Comparison of ENCODE assay signal across 10 mouse cellular contexts in genomic region chr3:145986317-145987001, GRCm38 (mm10). TPM values are rescaled to one million over a fixed set of nuclear protein-coding genes. Genes with fewer than 3 reads are reported as not detected.
DNase-seq lines count a peak whose midpoint lies in the region; ATAC-seq and TF ChIP-seq lines count a peak whose summit lies in the region.
"Had no signal": no experiment of that assay in that cellular context is flagged by ENCODE, and none has a peak within 500 bp of the region (broad histone marks: within the 10 kb centered on the region; RNA-seq: fewer than 3 reads in every experiment).

No protein-coding gene starts in this region.

- ATAC-seq in forebrain, postnatal 0 days: no peak
- ATAC-seq in hindbrain, embryonic 15.5 days (ENCODE audit: low FRiP score, low read depth): no peak
- no peak for ATAC-seq in hindbrain, postnatal 0 days
- ATAC-seq in intestine, embryonic 15.5 days: no peak

- no peak for TF ChIP-seq POLR2A in ES-Bruce4 (IDR thresholded peaks at IDR 0.05; ENCODE audit: insufficient read depth, low read length)

- H3K4me2 ChIP-seq in forebrain, postnatal 0 days (ENCODE audit: low read depth): no peak overlapping the region
- peak overlapping the region; percentile 63; the same call in 1 of the 2 replicates for H3K4me2 ChIP-seq in hindbrain, embryonic 15.5 days
- no peak overlapping the region for H3K4me2 ChIP-seq in hindbrain, postnatal 0 days (ENCODE audit: low read depth, low read length)
- H3K4me2 ChIP-seq in intestine, embryonic 15.5 days (replicated peaks): peak overlapping the region; percentile 73; the same call in 1 of the 2 replicates

- H3K4me3 ChIP-seq in forebrain, embryonic 10.5 days: peak overlapping the region; percentile 79; the same call in 1 of the 2 replicates
- no peak overlapping the region for H3K4me3 ChIP-seq in forebrain, postnatal 0 days (ENCODE audit: low read depth, low read length)
- no peak overlapping the region for H3K4me3 ChIP-seq in hindbrain, embryonic 15.5 days
- H3K4me3 ChIP-seq in hindbrain, postnatal 0 days (ENCODE audit: low read length): no peak overlapping the region
- peak overlapping the region; percentile 32 for H3K4me3 ChIP-seq in ES-Bruce4 (ENCODE audit: low read depth, low read length)
- no peak overlapping the region for H3K4me3 ChIP-seq in intestine, embryonic 15.5 days (replicated peaks)

- WGBS in forebrain, embryonic 10.5 days: 46% methylated on average over 6 of the region's 6 CpGs
- 49% methylated on average over 6 of the region's 6 CpGs for WGBS in forebrain, postnatal 0 days
- 60% methylated on average over 6 of the region's 6 CpGs for WGBS in hindbrain, embryonic 15.5 days
- 52% methylated on average over 6 of the region's 6 CpGs for WGBS in hindbrain, postnatal 0 days
- WGBS in intestine, embryonic 15.5 days: 62% methylated on average over 6 of the region's 6 CpGs

- H3K9me3 ChIP-seq in forebrain, embryonic 10.5 days: no peaks in the 10 kb centered on the region
- no peaks in the 10 kb centered on the region for H3K9me3 ChIP-seq in forebrain, postnatal 0 days (ENCODE audit: low read length)
- H3K9me3 ChIP-seq in hindbrain, embryonic 15.5 days: no peaks in the 10 kb centered on the region
- H3K9me3 ChIP-seq in hindbrain, postnatal 0 days (ENCODE audit: low read length): no peaks in the 10 kb centered on the region
- no peaks in the 10 kb centered on the region for H3K9me3 ChIP-seq in ES-Bruce4 (replicated peaks; ENCODE audit: control insufficient read depth, insufficient read depth, low read length, poor library complexity, severe bottlenecking)
- H3K9me3 ChIP-seq in intestine, embryonic 15.5 days: no peaks in the 10 kb centered on the region
- H3K9me3 ChIP-seq: liver, embryonic 13.5 days had no signal

- no peak overlapping the region for H3K9ac ChIP-seq in forebrain, postnatal 0 days
- H3K9ac ChIP-seq in hindbrain, embryonic 15.5 days: no peak overlapping the region
- no peak overlapping the region for H3K9ac ChIP-seq in hindbrain, postnatal 0 days (replicated peaks; ENCODE audit: low read length)
- peak overlapping the region; percentile 96; the same call in 1 of the 2 replicates for H3K9ac ChIP-seq in ES-Bruce4 (ENCODE audit: low read depth, poor library complexity, severe bottlenecking)
- no peak overlapping the region for H3K9ac ChIP-seq in intestine, embryonic 15.5 days

- H3K27ac ChIP-seq in forebrain, embryonic 10.5 days: no peak overlapping the region
- no peak overlapping the region for H3K27ac ChIP-seq in forebrain, postnatal 0 days (ENCODE audit: low read depth, low read length)
- no peak overlapping the region for H3K27ac ChIP-seq in hindbrain, embryonic 15.5 days (replicated peaks)
- no peak overlapping the region for H3K27ac ChIP-seq in hindbrain, postnatal 0 days
- peak overlapping the region; percentile 53 for H3K27ac ChIP-seq in ES-Bruce4 (ENCODE audit: insufficient read depth, low read length)
- H3K27ac ChIP-seq in intestine, embryonic 15.5 days: 0 out of 2 replicates have a peak overlapping the region, but pooled peaks have one; percentile 6
- H3K27ac ChIP-seq: liver, embryonic 13.5 days had no signal

- no peak for DNase-seq in forebrain, embryonic 10.5 days (ENCODE audit: extremely low spot score, low spot score)
- no peak for DNase-seq in forebrain, postnatal 0 days
- no peak for DNase-seq in hindbrain, postnatal 0 days (ENCODE audit: low spot score)
- DNase-seq in layer of hippocampus, postnatal 10 days (ENCODE audit: low spot score in 2 of 2): no peak
- no peak for DNase-seq in frontal cortex, postnatal 36 days (ENCODE audit: low spot score in 2 of 2)
- DNase-seq: cerebellum, adult 9-11 months; liver, embryonic 13.5 days had no signal

- H3K36me3 ChIP-seq in forebrain, embryonic 10.5 days (replicated peaks): peaks cover 4% of the 10 kb centered on the region; the same call in 1 of the 2 replicates
- no peaks in the 10 kb centered on the region for H3K36me3 ChIP-seq in forebrain, postnatal 0 days (ENCODE audit: insufficient read depth)
- no peaks in the 10 kb centered on the region for H3K36me3 ChIP-seq in hindbrain, embryonic 15.5 days
- no peaks in the 10 kb centered on the region for H3K36me3 ChIP-seq in hindbrain, postnatal 0 days (ENCODE audit: insufficient read depth, low read length)
- H3K36me3 ChIP-seq in ES-Bruce4 (ENCODE audit: control insufficient read depth, insufficient read depth, low read length, poor library complexity, severe bottlenecking): peaks cover 3% of the 10 kb centered on the region; the same call in 1 of the 2 replicates
- no peaks in the 10 kb centered on the region for H3K36me3 ChIP-seq in intestine, embryonic 15.5 days
- H3K36me3 ChIP-seq: liver, embryonic 13.5 days had no signal

- H3K27me3 ChIP-seq in forebrain, embryonic 10.5 days (ENCODE audit: poor library complexity, severe bottlenecking): peaks cover 29% of the 10 kb centered on the region
- H3K27me3 ChIP-seq in forebrain, postnatal 0 days (ENCODE audit: insufficient read depth, low read length): peaks cover 5% of the 10 kb centered on the region; the same call in 1 of the 2 replicates
- peaks cover 18% of the 10 kb centered on the region for H3K27me3 ChIP-seq in hindbrain, embryonic 15.5 days
- H3K27me3 ChIP-seq in hindbrain, postnatal 0 days (ENCODE audit: insufficient read depth, low read length): 0 out of 2 replicates have a peak, but pooled peaks cover 4% of the 10 kb centered on the region
- no peaks in the 10 kb centered on the region for H3K27me3 ChIP-seq in ES-Bruce4 (ENCODE audit: control insufficient read depth, insufficient read depth, low read length, poor library complexity, severe bottlenecking)
- H3K27me3 ChIP-seq in intestine, embryonic 15.5 days (replicated peaks): no peaks in the 10 kb centered on the region

- no peak for TF ChIP-seq CTCF in forebrain, postnatal 0 days (IDR thresholded peaks at IDR 0.05; ENCODE audit: low read depth)
- no peak for TF ChIP-seq CTCF in hindbrain, postnatal 0 days (IDR thresholded peaks at IDR 0.05; ENCODE audit: low read depth)
- no peak for TF ChIP-seq CTCF in ES-Bruce4 (IDR thresholded peaks at IDR 0.05; ENCODE audit: low read depth, low read length)

- H3K4me1 ChIP-seq in forebrain, embryonic 10.5 days: peaks cover 49% of the 10 kb centered on the region
- H3K4me1 ChIP-seq in forebrain, postnatal 0 days (ENCODE audit: insufficient read depth): peaks cover 15% of the 10 kb centered on the region
- peaks cover 21% of the 10 kb centered on the region for H3K4me1 ChIP-seq in hindbrain, embryonic 15.5 days (replicated peaks)
- no peaks in the 10 kb centered on the region for H3K4me1 ChIP-seq in hindbrain, postnatal 0 days (ENCODE audit: insufficient read depth, low read length)
- H3K4me1 ChIP-seq in ES-Bruce4 (ENCODE audit: control insufficient read depth, insufficient read depth, low read length): peaks cover 6% of the 10 kb centered on the region
- no peaks in the 10 kb centered on the region for H3K4me1 ChIP-seq in intestine, embryonic 15.5 days (replicated peaks)

- 0 out of 2 replicates have a peak, but pooled peaks have one; percentile 51 for TF ChIP-seq EP300 in ES-Bruce4 (IDR thresholded peaks at IDR 0.05; ENCODE audit: insufficient read depth, low read depth, low read length)

RNA-seq across cellular contexts. Expression of gene Syde2, which starts 1.2 kb away (rescaled TPM):
- 1.2 and 1.5 TPM in 2 replicates for polyA plus RNA-seq in forebrain, embryonic 10.5 days (2016; fragmentation: Nextera tagmentation; extraction: Ambion mirVana)
- total RNA-seq in forebrain, postnatal 0 days (2014; rRNA removed): 5.1 and 5.7 TPM in 2 replicates
- polyA plus RNA-seq in forebrain, postnatal 0 days (2015; fragmentation: Nextera tagmentation; extraction: Ambion mirVana): 0.34 and 0.45 TPM in 2 replicates
- polyA plus RNA-seq in hindbrain, embryonic 15.5 days (2015; fragmentation: Nextera tagmentation; extraction: Ambion mirVana): 0.34 and 0.54 TPM in 2 replicates
- total RNA-seq in hindbrain, postnatal 0 days (2014; rRNA removed): 4.7 and 5.1 TPM in 2 replicates
- 0.47 and 0.61 TPM in 2 replicates for polyA plus RNA-seq in hindbrain, postnatal 0 days (2015; fragmentation: Nextera tagmentation; extraction: Ambion mirVana)
- 22.4 and 23.0 TPM in 2 replicates for polyA plus RNA-seq in ES-Bruce4 (2011; ENCODE audit: insufficient read depth, insufficient read length, low read depth, missing spikeins)
- 1.9 and 2.4 TPM in 2 replicates for polyA plus RNA-seq in intestine, embryonic 15.5 days (2015; fragmentation: Nextera tagmentation; extraction: Ambion mirVana)
- 1 to 10 TPM; 3.5 to 3.7 TPM for total RNA-seq in layer of hippocampus, postnatal 10 days (2021)

RNA-seq across cellular contexts. Expression of gene 2410004B18Rik, which starts 48.6 kb away (rescaled TPM):
- 49.0 and 51.5 TPM in 2 replicates for polyA plus RNA-seq in forebrain, embryonic 10.5 days (2016; fragmentation: Nextera tagmentation; extraction: Ambion mirVana)
- 57.5 and 71.2 TPM in 2 replicates for total RNA-seq in forebrain, postnatal 0 days (2014; rRNA removed)
- polyA plus RNA-seq in forebrain, postnatal 0 days (2015; fragmentation: Nextera tagmentation; extraction: Ambion mirVana): 96.4 and 97.3 TPM in 2 replicates
- polyA plus RNA-seq in hindbrain, embryonic 15.5 days (2015; fragmentation: Nextera tagmentation; extraction: Ambion mirVana): 81.0 and 84.4 TPM in 2 replicates
- 30.8 and 33.3 TPM in 2 replicates for total RNA-seq in hindbrain, postnatal 0 days (2014; rRNA removed)
- polyA plus RNA-seq in hindbrain, postnatal 0 days (2015; fragmentation: Nextera tagmentation; extraction: Ambion mirVana): 69.5 and 75.0 TPM in 2 replicates
- 17.1 and 30.1 TPM in 2 replicates for polyA plus RNA-seq in ES-Bruce4 (2011; ENCODE audit: insufficient read depth, insufficient read length, low read depth, missing spikeins)
- polyA plus RNA-seq in intestine, embryonic 15.5 days (2015; fragmentation: Nextera tagmentation; extraction: Ambion mirVana): 48.9 and 55.7 TPM in 2 replicates
- total RNA-seq in layer of hippocampus, postnatal 10 days (2021): 10 to 100 TPM; 35.8 to 44.8 TPM

Comparison
In these comparisons a context has a peak if more than half of its experiments do, and no peak if none do; other contexts are left out.
1. H3K4me3 ChIP-seq: peak in forebrain, embryonic 10.5 days (single experiment) and ES-Bruce4 (single experiment); none in forebrain, postnatal 0 days (single experiment), hindbrain, embryonic 15.5 days (single experiment), hindbrain, postnatal 0 days (single experiment) and intestine, embryonic 15.5 days (single experiment).
2. H3K4me2 ChIP-seq: peak in hindbrain, embryonic 15.5 days (single experiment) and intestine, embryonic 15.5 days (single experiment); none in forebrain, postnatal 0 days (single experiment) and hindbrain, postnatal 0 days (single experiment).
3. H3K27ac ChIP-seq: peak in ES-Bruce4 (single experiment) and intestine, embryonic 15.5 days (single experiment); none in forebrain, embryonic 10.5 days (single experiment), forebrain, postnatal 0 days (single experiment), hindbrain, embryonic 15.5 days (single experiment) and hindbrain, postnatal 0 days (single experiment).